Mouse (Mus musculus) heart, adult 2 months (tissue): ENCODE data around the gene Akap12.

ENCODE experiments used
- CTCF ChIP-seq: fragments of 200-600 bp; IDR thresholded peaks from 2 replicates; pipeline ENCODE4 v1.8.1; 2022; ENCODE audit warnings: antibody characterized with exemption, mild to moderate bottlenecking, moderate library complexity
- EP300 ChIP-seq: fragments of 200-500 bp; IDR thresholded peaks from 2 replicates; pipeline ENCODE4 v1.6.1; 2011; ENCODE audit warnings: low read depth, low read length, control low read depth; ENCODE audit not compliant: insufficient read depth
- POLR2A ChIP-seq: fragments of 200-500 bp; IDR thresholded peaks from 2 replicates; pipeline ENCODE4 v1.6.1; 2011; ENCODE audit warnings: mild to moderate bottlenecking, low read depth, low read length, control low read depth; ENCODE audit not compliant: insufficient read depth

- TF ChIP-seq POLR2A (no peak), CTCF (no peak), EP300 (no peak)
Measured at GRCm38 (mm10) chr10:4347136-4347492, 80.9 kb downstream of the Akap12 start.
